Mouse (Mus musculus): ENCODE results near the gene Zfp668.

DNA sequence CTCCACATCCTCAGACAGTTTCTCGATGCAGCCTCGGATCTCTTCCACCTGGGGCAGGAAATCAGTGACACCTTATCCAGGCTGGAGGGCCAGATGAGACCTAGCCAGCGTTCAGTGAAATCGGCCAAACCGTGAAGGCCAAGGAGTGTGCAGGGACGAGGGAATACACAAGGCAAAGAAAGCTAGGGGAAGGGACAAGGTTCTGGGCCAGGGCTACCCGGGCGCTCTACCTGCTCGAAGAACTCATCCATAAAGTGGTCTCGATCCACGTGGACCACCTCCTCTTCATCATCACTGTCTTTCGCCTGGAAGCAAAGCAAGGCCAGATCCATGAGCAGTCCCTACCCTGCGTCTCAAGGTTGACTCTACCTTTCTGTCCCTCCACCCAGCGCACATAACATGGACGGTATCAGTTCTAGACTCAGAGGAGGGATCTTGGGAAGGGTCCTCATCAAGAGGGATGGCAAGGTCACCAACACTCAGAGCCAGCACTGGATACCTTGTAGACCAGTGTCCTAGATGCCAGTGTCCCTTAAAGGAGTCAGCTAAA is 61.4 kb downstream of the Zfp668 start:
- TF ChIP-seq GATA1 (IDR thresholded peaks at IDR 0.05; ENCODE audit: borderline replicate concordance, low read length) (no peak), FLI1 (IDR thresholded peaks at IDR 0.05; ENCODE audit: low read length) (no peak)
